Mouse (Mus musculus) hindbrain, embryonic 14.5 days (tissue): Measurements from ENCODE around the gene Hoga1. TPM values are rescaled to one million over a fixed set of nuclear protein-coding genes. Genes with fewer than 3 reads are reported as not detected.

ENCODE experiments used
- ATAC-seq: fragments of 200-750 bp; cut with Nextera tagmentation; 2 replicates; pipeline ENCODE4 v1.8.0; 2017; ENCODE audit warnings: moderate number of reproducible peaks, mild to moderate bottlenecking, moderate TSS enrichment, moderate library complexity; ENCODE audit not compliant: low FRiP score
- DNase-seq: peaks from one replicate; pipeline ENCODE4 v3.0.0-alpha.2; 2015; ENCODE audit warnings: low spot score
- H3K27ac ChIP-seq: fragments of 300-500 bp; sonication (generic); 2 replicates; pipeline ENCODE4 v1.5.1; 2014; ENCODE audit warnings: mild to moderate bottlenecking, moderate library complexity
- H3K27me3 ChIP-seq: fragments of 300-500 bp; sonication (generic); 2 replicates; pipeline ENCODE4 v1.6.1; 2014; ENCODE audit warnings: mild to moderate bottlenecking, low read length, mixed read lengths; ENCODE audit not compliant: control insufficient read depth, insufficient read depth
- H3K36me3 ChIP-seq: fragments of 300-500 bp; sonication (generic); replicated peaks from 2 replicates; pipeline ENCODE4 v1.6.1; 2014; ENCODE audit not compliant: control insufficient read depth, insufficient read depth
- H3K4me1 ChIP-seq: fragments of 300-500 bp; sonication (generic); replicated peaks from 2 replicates; pipeline ENCODE4 v1.6.1; 2014; ENCODE audit warnings: antibody characterized with exemption, low read length, mixed read lengths; ENCODE audit not compliant: control insufficient read depth, insufficient read depth
- H3K4me2 ChIP-seq: fragments of 300-500 bp; sonication (generic); replicated peaks from 2 replicates; pipeline ENCODE4 v1.6.1; 2014; ENCODE audit warnings: mild to moderate bottlenecking, moderate library complexity
- H3K4me3 ChIP-seq: fragments of 300-500 bp; sonication (generic); replicated peaks from 2 replicates; pipeline ENCODE4 v1.5.1; 2014; ENCODE audit warnings: mild to moderate bottlenecking, low read length
- H3K9ac ChIP-seq: fragments of 300-500 bp; sonication (generic); 2 replicates; pipeline ENCODE4 v1.6.1; 2014
- H3K9me3 ChIP-seq: fragments of 300-500 bp; sonication (generic); 2 replicates; pipeline ENCODE4 v1.6.1; 2016; ENCODE audit warnings: low read length; ENCODE audit not compliant: control insufficient read depth
- WGBS: fragments of 180-500 bp; shearing (Covaris S2); extraction: QIAGEN DNeasy Blood & Tissue Kit; methylation state at CpG from one replicate; pipeline ENCODE4 v1.1.7; 2014; 5-methylcytosine and 5-hydroxymethylcytosine counted together
- polyA plus RNA-seq: library from polyadenylated mRNA; unstranded; fragments of >200 nt; fragmentation: Nextera tagmentation; extraction: Ambion mirVana; gene quantifications from 2 replicates; pipeline ENCODE4 v1.2.1, GENCODE M21; 2014

Gene Hoga1
- polyA plus RNA-seq, 1 experiment from 2014 or later, result 2.2 TPM

DNA sequence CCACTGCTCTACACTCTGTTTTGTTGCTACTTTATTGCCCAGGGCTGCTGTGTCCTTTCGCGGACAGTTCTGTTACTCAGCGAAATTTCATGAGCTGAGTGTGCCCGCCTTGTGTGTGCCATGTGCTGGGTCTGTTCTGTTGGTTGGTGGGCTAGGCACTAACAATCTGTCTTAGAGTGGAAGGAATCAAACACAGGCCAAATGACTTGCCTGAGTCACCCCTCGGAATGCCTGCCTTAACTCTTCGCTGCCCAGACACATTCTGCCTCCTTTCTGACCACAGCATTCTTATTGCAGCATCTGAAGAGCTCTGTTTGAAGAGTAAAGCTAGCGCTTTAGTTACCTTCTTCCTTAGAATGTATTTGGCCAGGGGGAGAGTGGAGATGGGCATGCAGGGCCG, 38.8 kb upstream of the Hoga1 start:
- WGBS, result 76% methylated on average over 8 of the region's 8 CpGs
- Histone ChIP-seq H3K27me3 (no peaks in the 10 kb centered on the region), H3K27ac (no peak overlapping the region), H3K9me3 (no peaks in the 10 kb centered on the region), H3K4me1 (no peaks in the 10 kb centered on the region), H3K4me3 (no peak overlapping the region), H3K9ac (no peak overlapping the region), H3K36me3 (no peaks in the 10 kb centered on the region), H3K4me2 (no peak overlapping the region)
- DNase-seq (no peak), ATAC-seq (no peak)

DNA sequence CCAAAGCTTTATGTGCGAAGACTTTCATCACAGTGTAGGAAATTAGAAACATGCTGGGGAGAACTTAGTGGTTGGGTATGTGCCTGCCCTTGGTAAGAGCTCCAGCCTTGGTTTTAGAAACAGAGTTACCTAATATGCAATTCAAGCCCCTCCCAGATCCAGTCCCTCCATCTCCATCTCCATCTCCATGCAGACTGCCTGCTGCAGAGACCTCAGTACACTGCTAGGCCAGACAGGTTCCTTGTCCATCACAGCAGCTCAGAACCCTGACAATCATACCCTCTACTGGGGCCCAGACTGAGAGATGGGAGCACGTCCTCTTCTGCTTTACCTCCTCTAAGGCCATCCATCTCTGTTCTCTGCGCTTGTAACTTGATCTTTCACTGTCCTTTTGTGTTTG, 36.8 kb upstream of the Hoga1 start:
- no peak for DNase-seq

DNA sequence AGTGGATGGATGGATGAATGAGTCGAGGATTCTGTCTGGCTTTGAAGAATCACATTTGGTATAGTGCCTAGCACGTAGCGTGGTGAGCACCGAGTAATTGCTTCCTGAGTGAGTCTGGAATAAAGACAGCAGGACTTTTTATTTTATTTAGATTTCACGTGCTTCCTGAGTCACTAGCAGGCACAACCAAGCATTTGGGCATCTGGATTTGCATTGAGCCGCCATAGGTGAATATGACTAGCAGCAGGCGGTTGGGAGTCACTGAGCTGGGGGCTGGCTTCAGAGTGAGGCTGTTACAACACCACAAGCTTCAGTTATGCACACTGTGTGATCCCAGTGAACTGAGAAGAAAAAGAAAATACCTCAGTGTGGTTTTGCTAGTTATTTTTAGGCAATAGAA, 36.3 kb upstream of the Hoga1 start:
- 65% methylated on average over 7 of the region's 7 CpGs for WGBS
- no peaks in the 10 kb centered on the region for H3K36me3 ChIP-seq
- H3K9ac ChIP-seq, result no peak overlapping the region
- no peak overlapping the region for H3K4me3 ChIP-seq
- H3K27ac ChIP-seq, result no peak overlapping the region
- no peaks in the 10 kb centered on the region for H3K4me1 ChIP-seq
- no peak overlapping the region for H3K4me2 ChIP-seq
- ATAC-seq (no peak), DNase-seq (no peak)
- no peaks in the 10 kb centered on the region for H3K9me3 ChIP-seq
- no peaks in the 10 kb centered on the region for H3K27me3 ChIP-seq

More for the DNA sequence above, 36.8 kb upstream of the Hoga1 start:
- Histone ChIP-seq H3K27ac (no peak overlapping the region), H3K27me3 (no peaks in the 10 kb centered on the region), H3K4me1 (no peaks in the 10 kb centered on the region), H3K4me3 (no peak overlapping the region), H3K9ac (no peak overlapping the region), H3K36me3 (no peaks in the 10 kb centered on the region), H3K4me2 (no peak overlapping the region), H3K9me3 (no peaks in the 10 kb centered on the region)
- 62% methylated on average over 3 of the region's 3 CpGs for WGBS
- ATAC-seq, result no peak

DNA sequence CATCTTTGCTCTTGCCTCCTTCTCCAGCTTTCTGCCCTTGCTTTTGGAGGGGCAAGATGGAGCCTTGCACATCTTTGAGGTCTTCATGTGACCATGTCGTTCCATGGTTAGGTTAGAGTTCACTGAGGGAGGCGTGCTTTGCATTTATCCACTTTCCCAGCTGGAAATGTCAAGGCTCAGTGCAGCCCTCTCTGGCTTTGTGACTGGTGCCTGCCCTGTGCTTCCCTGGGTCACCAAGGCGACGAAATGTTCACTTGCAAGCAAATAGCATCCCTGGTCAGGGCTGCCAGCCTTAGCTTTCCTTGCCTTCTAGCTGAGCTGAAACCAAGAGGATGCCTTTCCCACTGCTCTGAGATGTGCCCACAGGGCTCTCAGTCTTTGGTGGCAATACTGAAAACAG, 35.0 kb upstream of the Hoga1 start:
- Histone ChIP-seq H3K4me1 (no peaks in the 10 kb centered on the region), H3K36me3 (no peaks in the 10 kb centered on the region), H3K27me3 (no peaks in the 10 kb centered on the region), H3K4me3 (no peak overlapping the region), H3K9me3 (no peaks in the 10 kb centered on the region), H3K9ac (no peak overlapping the region), H3K4me2 (no peak overlapping the region), H3K27ac (no peak overlapping the region)
- DNase-seq (no peak), ATAC-seq (no peak)
- 44% methylated on average over 4 of the region's 4 CpGs for WGBS

DNA sequence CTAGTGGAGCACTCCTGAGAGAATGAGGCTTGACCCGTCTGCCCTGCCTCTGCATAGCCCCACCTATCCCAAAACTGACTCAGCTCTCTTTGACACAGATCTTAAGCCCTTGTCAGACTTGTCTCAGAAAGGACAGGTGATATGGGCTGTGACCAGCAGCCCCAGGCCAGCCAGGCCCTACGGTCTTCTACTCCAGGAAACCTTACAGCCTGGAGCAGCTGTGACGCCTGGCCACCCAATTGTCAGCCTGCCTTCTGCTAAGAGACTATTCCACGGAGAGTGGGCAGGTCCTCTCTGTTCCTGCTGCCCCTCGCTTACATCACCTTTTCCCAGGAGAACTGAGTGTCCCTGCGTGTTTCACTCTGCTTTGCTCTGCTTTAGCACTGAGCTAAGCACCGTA, 34.3 kb upstream of the Hoga1 start:
- H3K36me3 ChIP-seq, result no peaks in the 10 kb centered on the region
- no peak overlapping the region for H3K27ac ChIP-seq
- H3K9me3 ChIP-seq, result no peaks in the 10 kb centered on the region
- no peaks in the 10 kb centered on the region for H3K4me1 ChIP-seq
- 86% methylated on average over 7 of the region's 7 CpGs for WGBS
- ATAC-seq (no peak), DNase-seq (no peak)
- no peaks in the 10 kb centered on the region for H3K27me3 ChIP-seq
- no peak overlapping the region for H3K9ac ChIP-seq
- H3K4me3 ChIP-seq, result no peak overlapping the region
- no peak overlapping the region for H3K4me2 ChIP-seq

GRCm38 (mm10) chr19:42014231-42014825, 31.1 kb upstream of the Hoga1 start:
- no peak for ATAC-seq
- no peaks in the 10 kb centered on the region for H3K36me3 ChIP-seq
- no peak overlapping the region for H3K9ac ChIP-seq
- no peak overlapping the region for H3K27ac ChIP-seq
- H3K4me3 ChIP-seq, result no peak overlapping the region
- no peaks in the 10 kb centered on the region for H3K27me3 ChIP-seq
- no peak for DNase-seq
- H3K4me1 ChIP-seq, result no peaks in the 10 kb centered on the region
- no peaks in the 10 kb centered on the region for H3K9me3 ChIP-seq
- H3K4me2 ChIP-seq, result no peak overlapping the region
- 75% methylated on average over 3 of the region's 3 CpGs for WGBS

DNA sequence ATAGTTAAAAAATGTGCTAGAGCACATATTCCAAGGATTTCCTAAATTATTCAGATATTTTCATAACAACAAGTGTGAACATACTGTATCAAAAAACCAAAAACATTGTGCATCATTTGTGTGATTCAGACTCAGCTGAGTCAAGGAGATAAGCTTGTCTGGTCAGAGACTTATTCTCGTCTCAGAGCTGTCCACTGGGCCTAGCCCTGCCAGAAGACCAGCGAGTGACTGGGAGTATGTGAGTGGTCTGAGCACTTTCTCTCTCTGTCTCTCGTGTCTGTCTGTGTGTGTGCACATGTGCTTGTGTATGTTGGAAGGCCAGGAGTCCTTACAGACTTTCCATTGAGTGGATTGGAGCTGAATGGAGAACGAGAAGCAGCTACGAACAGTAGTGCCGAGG, 30.4 kb upstream of the Hoga1 start:
- WGBS, result 83% methylated on average over 6 of the region's 6 CpGs
- DNase-seq, result no peak
- no peaks in the 10 kb centered on the region for H3K4me1 ChIP-seq
- ATAC-seq, result no peak
- H3K9me3 ChIP-seq, result no peaks in the 10 kb centered on the region
- H3K9ac ChIP-seq, result no peak overlapping the region
- H3K4me3 ChIP-seq, result no peak overlapping the region
- no peak overlapping the region for H3K4me2 ChIP-seq
- no peaks in the 10 kb centered on the region for H3K27me3 ChIP-seq
- H3K27ac ChIP-seq, result no peak overlapping the region
- H3K36me3 ChIP-seq, result no peaks in the 10 kb centered on the region

- 72% methylated on average over 4 of the region's 4 CpGs for WGBS
- DNase-seq (no peak), ATAC-seq (no peak)
- Histone ChIP-seq H3K27me3 (no peaks in the 10 kb centered on the region), H3K9ac (no peak overlapping the region), H3K27ac (no peak overlapping the region), H3K36me3 (no peaks in the 10 kb centered on the region), H3K4me2 (no peak overlapping the region), H3K4me1 (no peaks in the 10 kb centered on the region), H3K9me3 (no peaks in the 10 kb centered on the region), H3K4me3 (no peak overlapping the region)
Measured at GRCm38 (mm10) chr19:42016251-42016650, 29.2 kb upstream of the Hoga1 start.

GRCm38 (mm10) chr19:42016840-42017239, 28.6 kb upstream of the Hoga1 start:
- no peak overlapping the region for H3K4me2 ChIP-seq
- H3K9me3 ChIP-seq, result no peaks in the 10 kb centered on the region
- no peaks in the 10 kb centered on the region for H3K4me1 ChIP-seq
- no peak overlapping the region for H3K4me3 ChIP-seq
- H3K27ac ChIP-seq, result no peak overlapping the region
- no peaks in the 10 kb centered on the region for H3K27me3 ChIP-seq
- ATAC-seq, result no peak
- H3K36me3 ChIP-seq, result no peaks in the 10 kb centered on the region
- no peak overlapping the region for H3K9ac ChIP-seq
- 65% methylated on average over 5 of the region's 5 CpGs for WGBS
- no peak for DNase-seq
